Mouse (Mus musculus): Measurements from ENCODE around the gene Gm3238. TPM values are rescaled to one million over a fixed set of nuclear protein-coding genes. Genes with fewer than 3 reads are reported as not detected.
"Not testable (repeated sequence)": the region's sequence is repeated elsewhere in the genome, so short reads cannot be mapped to it uniquely, and the experiment has no call there.

Gene Gm3238
- polyA plus RNA-seq, 1 experiment from 2014 or later = not detected

- Histone ChIP-seq H3K9me3 (ENCODE audit: control insufficient read depth, low read length) (no peaks in the 10 kb centered on the region), H3K27me3 (ENCODE audit: control insufficient read depth, insufficient read depth, low read length) (no peaks in the 10 kb centered on the region), H3K27ac (ENCODE audit: low read depth, low read length) (no peak overlapping the region), H3K36me3 (ENCODE audit: control insufficient read depth, insufficient read depth, low read length) (no peaks in the 10 kb centered on the region), H3K4me3 (ENCODE audit: low read depth, low read length) (no peak overlapping the region), H3K4me2 (replicated peaks; ENCODE audit: low read depth, low read length) (no peak overlapping the region), H3K9ac (ENCODE audit: low read depth, low read length) (no peak overlapping the region), H3K4me1 (replicated peaks; ENCODE audit: control insufficient read depth, insufficient read depth, low read length) (no peaks in the 10 kb centered on the region)
- 95% methylated on average over 1 of the region's 1 CpGs for WGBS
- DNase-seq (ENCODE audit: low spot score) (no peak), ATAC-seq (ENCODE audit: low FRiP score) (no peak)
These were observed 1.4 kb downstream of the Gm3238 start for GRCm38 (mm10) chr10:77769727-77770126.

GRCm38 (mm10) chr10:77759582-77759981, 11.5 kb downstream of the Gm3238 start, which contains the start of gene Gm3233:
Gene Gm3233 (minus strand): TSS chr10:77759682.
- H3K36me3 ChIP-seq (ENCODE audit: control insufficient read depth, insufficient read depth, low read length); H3K4me2 ChIP-seq (replicated peaks; ENCODE audit: low read depth, low read length); ATAC-seq (ENCODE audit: low FRiP score); H3K27ac ChIP-seq (ENCODE audit: low read depth, low read length); DNase-seq (ENCODE audit: low spot score); H3K4me3 ChIP-seq (ENCODE audit: low read depth, low read length); H3K4me1 ChIP-seq (replicated peaks; ENCODE audit: control insufficient read depth, insufficient read depth, low read length); H3K9ac ChIP-seq (ENCODE audit: low read depth, low read length); H3K27me3 ChIP-seq (ENCODE audit: control insufficient read depth, insufficient read depth, low read length); H3K9me3 ChIP-seq (ENCODE audit: control insufficient read depth, low read length): not testable (repeated sequence)
- no CpG with 5 or more reads among the region's 1 CpGs for WGBS

- Histone ChIP-seq H3K27me3 (ENCODE audit: control insufficient read depth, insufficient read depth, low read length) (no peaks in the 10 kb centered on the region), H3K27ac (ENCODE audit: low read depth, low read length) (no peak overlapping the region), H3K36me3 (ENCODE audit: control insufficient read depth, insufficient read depth, low read length) (no peaks in the 10 kb centered on the region), H3K9ac (ENCODE audit: low read depth, low read length) (no peak overlapping the region), H3K4me1 (replicated peaks; ENCODE audit: control insufficient read depth, insufficient read depth, low read length) (no peaks in the 10 kb centered on the region), H3K4me2 (replicated peaks; ENCODE audit: low read depth, low read length) (no peak overlapping the region), H3K9me3 (ENCODE audit: control insufficient read depth, low read length) (no peaks in the 10 kb centered on the region), H3K4me3 (ENCODE audit: low read depth, low read length) (no peak overlapping the region)
- DNase-seq (ENCODE audit: low spot score) (no peak), ATAC-seq (ENCODE audit: low FRiP score) (no peak)
These were observed 17.7 kb downstream of the Gm3238 start for GRCm38 (mm10) chr10:77753448-77753847.

GRCm38 (mm10) chr10:77752312-77752711, 18.8 kb downstream of the Gm3238 start:
- not testable (repeated sequence) for H3K36me3 ChIP-seq (ENCODE audit: control insufficient read depth, insufficient read depth, low read length); DNase-seq (ENCODE audit: low spot score); ATAC-seq (ENCODE audit: low FRiP score); H3K4me3 ChIP-seq (ENCODE audit: low read depth, low read length); H3K27me3 ChIP-seq (ENCODE audit: control insufficient read depth, insufficient read depth, low read length); H3K4me2 ChIP-seq (replicated peaks; ENCODE audit: low read depth, low read length); H3K27ac ChIP-seq (ENCODE audit: low read depth, low read length); H3K9me3 ChIP-seq (ENCODE audit: control insufficient read depth, low read length); H3K9ac ChIP-seq (ENCODE audit: low read depth, low read length); H3K4me1 ChIP-seq (replicated peaks; ENCODE audit: control insufficient read depth, insufficient read depth, low read length)
- 66% methylated on average over 3 of the region's 3 CpGs for WGBS

DNA sequence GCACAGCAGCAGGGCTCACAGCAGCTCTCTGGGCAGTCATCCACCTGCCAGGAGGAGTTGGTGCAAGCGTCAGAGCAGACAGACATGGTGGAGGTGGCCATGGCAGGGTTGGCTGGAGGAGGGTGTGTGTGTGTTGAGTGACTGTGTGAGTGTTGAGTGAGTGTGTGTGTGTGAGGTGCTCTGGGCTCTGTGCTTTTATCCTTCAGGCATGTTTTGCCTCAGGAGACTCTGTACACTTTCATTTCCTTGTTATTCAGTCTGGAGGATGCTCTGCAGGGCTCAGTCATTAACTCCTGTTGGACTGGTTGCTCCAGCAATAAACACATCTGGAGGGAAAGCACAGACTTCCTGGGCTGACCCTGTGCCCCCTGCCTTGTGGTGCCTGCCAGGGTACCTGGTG, 19.9 kb downstream of the Gm3238 start, which contains the start of gene Gm9736:
Gene Gm9736, minus strand, starts transcription at position 101 of the 400 bp plus-strand sequence.
- H3K4me3 ChIP-seq (ENCODE audit: low read depth, low read length); H3K27me3 ChIP-seq (ENCODE audit: control insufficient read depth, insufficient read depth, low read length); ATAC-seq (ENCODE audit: low FRiP score); DNase-seq (ENCODE audit: low spot score); H3K36me3 ChIP-seq (ENCODE audit: control insufficient read depth, insufficient read depth, low read length); H3K9me3 ChIP-seq (ENCODE audit: control insufficient read depth, low read length); H3K4me1 ChIP-seq (replicated peaks; ENCODE audit: control insufficient read depth, insufficient read depth, low read length); H3K9ac ChIP-seq (ENCODE audit: low read depth, low read length); H3K27ac ChIP-seq (ENCODE audit: low read depth, low read length); H3K4me2 ChIP-seq (replicated peaks; ENCODE audit: low read depth, low read length): not testable (repeated sequence)
- WGBS = 50% methylated on average over 1 of the region's 1 CpGs

- not testable (repeated sequence) for H3K4me3 ChIP-seq (ENCODE audit: low read depth, low read length); H3K9me3 ChIP-seq (ENCODE audit: control insufficient read depth, low read length); H3K4me1 ChIP-seq (replicated peaks; ENCODE audit: control insufficient read depth, insufficient read depth, low read length); H3K27me3 ChIP-seq (ENCODE audit: control insufficient read depth, insufficient read depth, low read length); H3K4me2 ChIP-seq (replicated peaks; ENCODE audit: low read depth, low read length); ATAC-seq (ENCODE audit: low FRiP score); DNase-seq (ENCODE audit: low spot score); H3K27ac ChIP-seq (ENCODE audit: low read depth, low read length); H3K36me3 ChIP-seq (ENCODE audit: control insufficient read depth, insufficient read depth, low read length); H3K9ac ChIP-seq (ENCODE audit: low read depth, low read length)
- 72% methylated on average over 1 of the region's 1 CpGs for WGBS
These were observed 20.4 kb downstream of the Gm3238 start for GRCm38 (mm10) chr10:77750686-77751085.

- not testable (repeated sequence) for H3K36me3 ChIP-seq (ENCODE audit: control insufficient read depth, insufficient read depth, low read length); DNase-seq (ENCODE audit: low spot score); H3K4me1 ChIP-seq (replicated peaks; ENCODE audit: control insufficient read depth, insufficient read depth, low read length); H3K4me3 ChIP-seq (ENCODE audit: low read depth, low read length); H3K9ac ChIP-seq (ENCODE audit: low read depth, low read length); H3K27ac ChIP-seq (ENCODE audit: low read depth, low read length); H3K4me2 ChIP-seq (replicated peaks; ENCODE audit: low read depth, low read length); H3K27me3 ChIP-seq (ENCODE audit: control insufficient read depth, insufficient read depth, low read length); ATAC-seq (ENCODE audit: low FRiP score); H3K9me3 ChIP-seq (ENCODE audit: control insufficient read depth, low read length)
- WGBS = 51% methylated on average over 4 of the region's 5 CpGs
These were observed 29.0 kb downstream of the Gm3238 start, which contains the start of gene Gm18596 for GRCm38 (mm10) chr10:77741924-77742688. Gene Gm18596 (minus strand): TSS chr10:77742638.

GRCm38 (mm10) chr10:77738929-77739328, 32.2 kb downstream of the Gm3238 start:
- 88% methylated on average over 4 of the region's 4 CpGs for WGBS

GRCm38 (mm10) chr10:77735928-77736327, 35.2 kb downstream of the Gm3238 start:
- H3K9me3 ChIP-seq (ENCODE audit: control insufficient read depth, low read length) = no peaks in the 10 kb centered on the region
- no peak overlapping the region for H3K4me2 ChIP-seq (replicated peaks; ENCODE audit: low read depth, low read length)
- no peak overlapping the region for H3K4me3 ChIP-seq (ENCODE audit: low read depth, low read length)
- H3K9ac ChIP-seq (ENCODE audit: low read depth, low read length) = no peak overlapping the region
- H3K4me1 ChIP-seq (replicated peaks; ENCODE audit: control insufficient read depth, insufficient read depth, low read length) = no peaks in the 10 kb centered on the region
- no peaks in the 10 kb centered on the region for H3K36me3 ChIP-seq (ENCODE audit: control insufficient read depth, insufficient read depth, low read length)
- ATAC-seq (ENCODE audit: low FRiP score) (no peak), DNase-seq (ENCODE audit: low spot score) (no peak)
- 96% methylated on average over 1 of the region's 1 CpGs for WGBS
- no peak overlapping the region for H3K27ac ChIP-seq (ENCODE audit: low read depth, low read length)
- H3K27me3 ChIP-seq (ENCODE audit: control insufficient read depth, insufficient read depth, low read length) = no peaks in the 10 kb centered on the region

More at GRCm38 (mm10) chr10:77738929-77739328, 32.2 kb downstream of the Gm3238 start:
- Histone ChIP-seq H3K4me2 (replicated peaks; ENCODE audit: low read depth, low read length) (no peak overlapping the region), H3K4me1 (replicated peaks; ENCODE audit: control insufficient read depth, insufficient read depth, low read length) (no peaks in the 10 kb centered on the region), H3K9ac (ENCODE audit: low read depth, low read length) (no peak overlapping the region), H3K27me3 (ENCODE audit: control insufficient read depth, insufficient read depth, low read length) (no peaks in the 10 kb centered on the region), H3K9me3 (ENCODE audit: control insufficient read depth, low read length) (no peaks in the 10 kb centered on the region), H3K36me3 (ENCODE audit: control insufficient read depth, insufficient read depth, low read length) (no peaks in the 10 kb centered on the region), H3K27ac (ENCODE audit: low read depth, low read length) (no peak overlapping the region), H3K4me3 (ENCODE audit: low read depth, low read length) (no peak overlapping the region)
- ATAC-seq (ENCODE audit: low FRiP score) (no peak), DNase-seq (ENCODE audit: low spot score) (no peak)

Data from hindbrain, embryonic 11.5 days (tissue).